Mouse (Mus musculus) stomach, embryonic 16.5 days (tissue): ENCODE results near the gene Sertad2. TPM values are rescaled to one million over a fixed set of nuclear protein-coding genes. Genes with fewer than 3 reads are reported as not detected.

ENCODE experiments used
- ATAC-seq: fragments of 200-750 bp; cut with Nextera tagmentation; 2 replicates; pipeline ENCODE4 v1.8.0; 2017; ENCODE audit warnings: moderate number of reproducible peaks, moderate TSS enrichment; ENCODE audit not compliant: insufficient read depth, low FRiP score
- H3K27ac ChIP-seq: fragments of 300-500 bp; sonication (generic); 2 replicates; pipeline ENCODE4 v1.5.1; 2014; ENCODE audit warnings: low read length
- H3K27me3 ChIP-seq: fragments of 300-500 bp; sonication (generic); 2 replicates; pipeline ENCODE4 v1.6.1; 2014; ENCODE audit warnings: low read length, control low read depth, mixed read lengths; ENCODE audit not compliant: control insufficient read depth, insufficient read depth
- H3K36me3 ChIP-seq: fragments of 300-500 bp; sonication (generic); 2 replicates; pipeline ENCODE4 v1.6.1; 2014; ENCODE audit warnings: low read length; ENCODE audit not compliant: control insufficient read depth, insufficient read depth
- H3K4me1 ChIP-seq: fragments of 300-500 bp; sonication (generic); 2 replicates; pipeline ENCODE4 v1.6.1; 2014; ENCODE audit warnings: low read length, control low read depth, mixed read lengths; ENCODE audit not compliant: control insufficient read depth, insufficient read depth
- H3K4me2 ChIP-seq: fragments of 300-500 bp; sonication (generic); 2 replicates; pipeline ENCODE4 v1.6.1; 2014; ENCODE audit warnings: low read depth, low read length, mixed read lengths
- H3K4me3 ChIP-seq: fragments of 300-500 bp; sonication (generic); replicated peaks from 2 replicates; pipeline ENCODE4 v1.5.1; 2014; ENCODE audit warnings: mild to moderate bottlenecking, low read length
- H3K9ac ChIP-seq: fragments of 300-500 bp; sonication (generic); 2 replicates; pipeline ENCODE4 v1.6.1; 2014; ENCODE audit warnings: low read length
- H3K9me3 ChIP-seq: fragments of 300-500 bp; sonication (generic); replicated peaks from 2 replicates; pipeline ENCODE4 v1.6.1; 2016; ENCODE audit warnings: low read length, control low read depth; ENCODE audit not compliant: control insufficient read depth
- WGBS: fragments of 180-500 bp; shearing (Covaris S2); extraction: QIAGEN DNeasy Blood & Tissue Kit; methylation state at CpG from one replicate; pipeline ENCODE4 v1.1.7; 2014; 5-methylcytosine and 5-hydroxymethylcytosine counted together
- polyA plus RNA-seq: library from polyadenylated mRNA; unstranded; fragments of >200 nt; fragmentation: Nextera tagmentation; extraction: Ambion mirVana; gene quantifications from 2 replicates; pipeline ENCODE4 v1.2.1, GENCODE M21; 2015

Gene Sertad2
- polyA plus RNA-seq, 1 experiment from 2014 or later: 24.0 TPM

GRCm38 (mm10) chr11:20645521-20645920, 102.5 kb downstream of the Sertad2 start:
- H3K9me3 ChIP-seq: no peaks in the 10 kb centered on the region
- no peaks in the 10 kb centered on the region for H3K27me3 ChIP-seq
- H3K9ac ChIP-seq: no peak overlapping the region
- WGBS: 79% methylated on average over 3 of the region's 3 CpGs
- H3K4me1 ChIP-seq: peaks cover 37% of the 10 kb centered on the region
- H3K36me3 ChIP-seq: no peaks in the 10 kb centered on the region
- ATAC-seq: no peak
- H3K4me3 ChIP-seq: no peak overlapping the region
- no peak overlapping the region for H3K4me2 ChIP-seq
- H3K27ac ChIP-seq: no peak overlapping the region

GRCm38 (mm10) chr11:20646142-20646541, 103.1 kb downstream of the Sertad2 start:
- 57% methylated on average over 6 of the region's 6 CpGs for WGBS
- no peak for ATAC-seq
- Histone ChIP-seq H3K27ac (peak overlapping the region; percentile 40; the same call in 1 of the 2 replicates), H3K4me2 (no peak overlapping the region), H3K4me3 (no peak overlapping the region), H3K27me3 (no peaks in the 10 kb centered on the region), H3K4me1 (peaks cover 36% of the 10 kb centered on the region), H3K9ac (no peak overlapping the region), H3K36me3 (no peaks in the 10 kb centered on the region), H3K9me3 (no peaks in the 10 kb centered on the region)

DNA sequence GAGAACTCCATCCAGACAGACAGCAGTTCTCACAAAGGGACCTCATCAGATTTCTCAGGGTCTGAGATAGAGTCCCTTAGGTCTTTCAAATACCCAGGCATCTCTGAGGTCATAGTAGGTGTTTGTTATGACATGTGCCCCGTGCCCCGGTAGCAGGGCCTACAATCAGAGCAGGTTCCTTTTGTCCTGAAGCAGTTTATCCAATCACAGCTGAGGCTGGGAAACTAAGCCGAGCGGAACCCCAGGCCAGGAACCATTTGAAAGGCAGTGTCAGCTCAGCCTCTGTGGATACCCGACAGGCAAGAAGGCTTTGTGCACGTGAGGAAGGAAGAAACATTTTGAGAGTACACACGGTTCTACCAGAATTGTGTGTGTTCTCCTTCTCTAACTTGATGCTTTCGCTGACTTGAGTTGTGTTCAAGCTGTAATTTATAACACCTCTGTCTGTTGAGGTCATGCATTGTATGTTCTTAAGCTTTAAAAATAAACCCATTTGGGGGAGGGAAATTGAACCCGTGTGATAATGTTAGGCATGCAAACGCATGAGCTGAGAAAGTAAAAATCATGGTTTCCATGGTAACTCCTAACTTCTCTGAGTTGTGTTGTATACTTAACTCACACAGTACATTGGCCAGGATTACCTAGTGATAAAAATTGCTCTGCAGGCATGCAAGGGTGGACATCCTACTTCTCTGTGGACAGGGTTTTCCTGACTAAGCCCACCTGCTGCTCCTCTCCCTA, 104.1 kb downstream of the Sertad2 start:
- H3K27ac ChIP-seq: peak overlapping the region; percentile 68
- H3K36me3 ChIP-seq: no peaks in the 10 kb centered on the region
- no peak for ATAC-seq
- no peaks in the 10 kb centered on the region for H3K27me3 ChIP-seq
- H3K4me2 ChIP-seq: no peak overlapping the region
- peaks cover 36% of the 10 kb centered on the region for H3K4me1 ChIP-seq
- no peaks in the 10 kb centered on the region for H3K9me3 ChIP-seq
- no peak overlapping the region for H3K4me3 ChIP-seq
- H3K9ac ChIP-seq: no peak overlapping the region
- 36% methylated on average over 10 of the region's 10 CpGs for WGBS

DNA sequence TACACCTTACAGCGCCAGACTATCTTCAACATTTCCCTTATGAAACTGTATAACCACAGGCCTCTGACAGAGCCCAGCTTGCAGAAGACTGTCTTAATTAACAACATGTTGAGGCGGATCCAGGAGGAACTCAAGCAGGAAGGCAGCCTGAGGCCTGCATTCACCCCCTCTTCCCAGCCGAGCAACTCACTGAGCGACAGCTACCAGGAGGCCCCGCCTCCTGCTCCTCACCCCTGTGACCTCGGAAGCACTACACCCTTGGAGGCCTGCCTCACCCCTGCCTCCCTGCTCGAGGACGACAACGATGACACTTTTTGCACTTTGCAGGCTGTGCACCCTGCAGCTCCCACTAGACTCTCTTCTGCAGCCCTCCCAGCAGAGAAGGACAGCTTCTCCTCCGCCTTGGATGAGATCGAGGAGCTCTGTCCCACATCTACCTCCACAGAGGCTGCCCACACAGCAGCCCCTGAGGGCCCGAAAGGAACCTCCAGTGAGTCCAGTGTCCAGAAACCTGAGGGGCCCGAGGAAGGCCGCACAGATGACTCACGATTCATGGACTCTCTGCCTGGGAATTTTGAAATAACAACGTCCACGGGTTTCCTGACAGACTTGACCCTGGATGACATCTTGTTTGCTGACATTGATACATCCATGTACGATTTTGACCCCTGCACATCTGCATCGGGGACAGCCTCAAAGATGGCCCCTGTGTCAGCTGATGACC, 105.0 kb downstream of the Sertad2 start:
- 47% methylated on average over 19 of the region's 19 CpGs for WGBS

GRCm38 (mm10) chr11:20649477-20649876, 106.4 kb downstream of the Sertad2 start:
- WGBS: 71% methylated on average over 5 of the region's 5 CpGs
- ATAC-seq: no peak

More for the DNA sequence above, 105.0 kb downstream of the Sertad2 start:
- peak; percentile 43 for ATAC-seq
- no peaks in the 10 kb centered on the region for H3K27me3 ChIP-seq
- no peaks in the 10 kb centered on the region for H3K9me3 ChIP-seq
- no peak overlapping the region for H3K4me3 ChIP-seq
- H3K9ac ChIP-seq: peak overlapping the region; percentile 16; the same call in 1 of the 2 replicates
- H3K4me1 ChIP-seq: peaks cover 36% of the 10 kb centered on the region
- no peaks in the 10 kb centered on the region for H3K36me3 ChIP-seq
- H3K27ac ChIP-seq: peak overlapping the region; percentile 68; the same call in 1 of the 2 replicates
- no peak overlapping the region for H3K4me2 ChIP-seq

DNA sequence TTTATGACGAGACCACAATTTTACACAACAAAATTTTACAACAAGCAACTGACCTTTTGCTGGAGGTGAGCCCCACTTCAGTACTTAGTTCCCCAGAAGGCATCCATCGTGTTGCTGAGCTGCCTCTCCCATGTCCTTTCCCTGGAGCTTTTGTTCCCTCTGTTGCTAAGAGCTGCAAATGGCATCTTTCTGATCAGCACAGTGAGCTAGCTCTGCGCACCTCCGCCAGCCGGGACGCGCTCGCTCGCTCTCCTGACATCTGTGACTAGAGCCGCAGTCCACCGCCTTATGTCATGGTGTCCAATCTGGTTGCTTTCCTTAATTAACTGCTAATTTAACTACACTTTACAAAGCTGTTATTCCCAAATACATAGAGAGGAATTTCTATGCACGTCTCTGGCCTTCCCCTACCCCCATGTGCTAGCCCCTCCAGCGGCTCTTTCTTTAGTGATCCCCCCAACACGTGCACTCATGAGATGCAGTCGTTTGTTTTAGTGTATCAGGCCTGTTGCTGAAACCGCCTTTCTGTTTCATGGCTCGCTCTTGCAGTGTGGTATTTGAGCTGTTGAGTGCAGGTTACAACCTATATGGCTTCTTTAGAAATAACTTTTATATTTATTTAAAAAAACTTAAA, 107.1 kb downstream of the Sertad2 start:
- no peaks in the 10 kb centered on the region for H3K27me3 ChIP-seq
- no peak for ATAC-seq
- 89% methylated on average over 17 of the region's 17 CpGs for WGBS
- H3K9ac ChIP-seq: no peak overlapping the region
- peaks cover 33% of the 10 kb centered on the region for H3K4me1 ChIP-seq
- no peaks in the 10 kb centered on the region for H3K9me3 ChIP-seq
- no peak overlapping the region for H3K27ac ChIP-seq
- no peaks in the 10 kb centered on the region for H3K36me3 ChIP-seq
- no peak overlapping the region for H3K4me2 ChIP-seq
- no peak overlapping the region for H3K4me3 ChIP-seq

More at GRCm38 (mm10) chr11:20649477-20649876, 106.4 kb downstream of the Sertad2 start:
- peaks cover 32% of the 10 kb centered on the region for H3K4me1 ChIP-seq
- no peak overlapping the region for H3K4me2 ChIP-seq
- H3K27ac ChIP-seq: no peak overlapping the region
- H3K9ac ChIP-seq: no peak overlapping the region
- H3K4me3 ChIP-seq: no peak overlapping the region
- no peaks in the 10 kb centered on the region for H3K27me3 ChIP-seq
- H3K36me3 ChIP-seq: no peaks in the 10 kb centered on the region
- H3K9me3 ChIP-seq: no peaks in the 10 kb centered on the region

DNA sequence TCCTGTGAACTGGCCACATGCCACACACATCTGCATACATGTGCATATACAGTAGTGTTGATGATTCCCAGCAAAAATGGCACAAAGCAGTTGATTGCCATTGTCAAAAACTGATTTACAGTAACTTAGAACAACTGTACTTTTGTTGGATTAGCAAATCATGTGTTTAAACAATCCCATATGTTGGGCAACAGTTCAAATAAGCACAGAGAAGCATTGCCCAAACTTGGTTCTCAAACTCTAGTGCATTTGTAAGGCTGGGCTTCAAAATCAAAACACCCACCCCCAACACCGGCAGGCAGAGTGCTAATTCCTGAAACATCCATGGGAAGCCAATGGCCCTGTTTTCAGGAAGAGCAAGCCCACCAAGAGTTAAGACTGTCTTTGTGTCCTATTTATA, 108.1 kb downstream of the Sertad2 start:
- no peak for ATAC-seq
- Histone ChIP-seq H3K36me3 (no peaks in the 10 kb centered on the region), H3K4me1 (peaks cover 35% of the 10 kb centered on the region), H3K9ac (no peak overlapping the region), H3K27ac (peak overlapping the region; percentile 48; the same call in 1 of the 2 replicates), H3K9me3 (no peaks in the 10 kb centered on the region), H3K4me3 (no peak overlapping the region), H3K4me2 (no peak overlapping the region), H3K27me3 (no peaks in the 10 kb centered on the region)
- 44% methylated on average over 1 of the region's 1 CpGs for WGBS

GRCm38 (mm10) chr11:20655795-20656710, 113.0 kb downstream of the Sertad2 start:
- no peaks in the 10 kb centered on the region for H3K27me3 ChIP-seq
- 15% methylated on average over 18 of the region's 18 CpGs for WGBS
- H3K9ac ChIP-seq: peak overlapping the region; percentile 62
- H3K27ac ChIP-seq: peak overlapping the region; percentile 82
- peak overlapping the region; percentile 44 for H3K4me2 ChIP-seq
- H3K36me3 ChIP-seq: no peaks in the 10 kb centered on the region
- H3K9me3 ChIP-seq: no peaks in the 10 kb centered on the region
- peak overlapping the region; percentile 20 for H3K4me3 ChIP-seq
- H3K4me1 ChIP-seq: peaks cover 24% of the 10 kb centered on the region
- peak; percentile 74 for ATAC-seq
